Mouse (Mus musculus) layer of hippocampus, postnatal 14 days (tissue): ENCODE measurements at regions not wholly inside any gene's neighbourhood (a gene's known extent, or its start where the extent isn't known, plus 50 kb on each side); places are given as distances from the start of the nearest gene placed in this dataset.

Source experiments
- DNase-seq, 2 experiments: peaks; one replicate each; pipeline ENCODE4 v3.0.0; 2021 to 2022; ENCODE audit warnings: low spot score in 2 of 2, mixed read lengths in 1 of 2

DNA sequence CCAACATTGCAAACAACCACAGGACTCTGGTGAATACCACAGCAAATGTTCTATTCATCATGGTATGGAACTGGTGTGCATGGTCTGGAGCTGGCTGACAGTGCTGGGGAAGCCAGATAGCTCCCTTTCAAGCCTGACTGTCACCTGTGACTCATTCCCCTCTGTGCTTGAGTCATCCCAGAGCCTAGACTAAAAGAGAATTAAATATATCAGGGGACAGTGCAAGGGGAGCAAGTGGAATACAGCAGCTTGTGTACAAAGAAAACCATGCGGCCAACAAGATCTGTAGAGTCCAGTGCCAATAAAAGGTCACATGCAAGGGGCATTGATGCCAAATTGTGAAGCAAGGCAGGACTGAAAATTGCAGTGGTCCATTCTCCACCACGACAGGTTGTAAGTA, 117.7 kb downstream of the Pah start:
- DNase-seq: no peak

DNA sequence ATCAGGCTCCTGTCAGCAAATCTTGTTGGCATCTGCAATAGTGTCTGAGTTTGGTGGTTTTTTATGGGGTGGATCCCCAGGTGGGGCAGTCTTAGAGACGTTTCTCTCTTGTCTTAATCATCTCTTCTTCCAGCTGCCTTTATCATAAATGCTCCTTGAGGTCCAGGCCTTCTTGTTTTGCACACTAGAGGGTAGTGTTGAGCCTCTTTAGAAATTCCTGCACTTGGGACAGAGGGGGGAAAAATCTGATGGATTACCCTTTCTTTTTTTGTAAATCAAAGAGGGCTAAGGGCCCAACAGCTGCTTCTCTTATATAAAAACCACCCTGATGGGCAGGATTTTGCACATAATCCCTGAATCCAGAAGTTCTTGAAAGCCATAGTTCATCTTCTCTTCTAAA, 127.5 kb downstream of the Pah start:
- DNase-seq: peak in 1 of 2 experiments; percentile 50

DNA sequence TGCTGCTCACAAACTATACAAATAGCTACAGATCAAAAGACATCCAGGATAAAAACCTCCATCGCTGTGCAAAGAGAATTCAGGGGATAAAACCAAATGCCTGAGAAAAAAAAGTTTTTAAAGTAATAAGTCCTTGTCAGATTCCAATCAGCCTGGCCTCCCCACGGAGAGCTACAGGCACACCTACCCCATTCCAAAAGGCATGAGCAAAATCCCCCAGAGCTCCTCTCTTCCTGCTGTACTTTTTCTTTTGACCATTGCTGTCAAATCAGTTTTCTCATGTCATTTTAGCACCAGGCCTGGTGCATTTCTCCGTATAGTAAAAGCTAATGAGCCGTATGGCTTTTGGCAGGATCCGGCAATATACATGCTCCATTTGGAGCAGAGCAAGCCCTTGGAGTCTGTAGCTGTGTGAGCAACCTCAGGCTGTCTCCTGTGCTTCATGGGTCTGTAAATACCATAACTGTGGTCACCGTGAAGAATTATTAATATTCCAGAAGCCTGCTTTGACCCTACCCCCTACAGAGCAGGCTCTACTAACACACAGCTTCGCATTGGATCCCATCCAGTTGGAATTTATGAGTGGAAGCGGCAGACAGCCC, 130.6 kb downstream of the Pah start:
- DNase-seq: no peak

DNA sequence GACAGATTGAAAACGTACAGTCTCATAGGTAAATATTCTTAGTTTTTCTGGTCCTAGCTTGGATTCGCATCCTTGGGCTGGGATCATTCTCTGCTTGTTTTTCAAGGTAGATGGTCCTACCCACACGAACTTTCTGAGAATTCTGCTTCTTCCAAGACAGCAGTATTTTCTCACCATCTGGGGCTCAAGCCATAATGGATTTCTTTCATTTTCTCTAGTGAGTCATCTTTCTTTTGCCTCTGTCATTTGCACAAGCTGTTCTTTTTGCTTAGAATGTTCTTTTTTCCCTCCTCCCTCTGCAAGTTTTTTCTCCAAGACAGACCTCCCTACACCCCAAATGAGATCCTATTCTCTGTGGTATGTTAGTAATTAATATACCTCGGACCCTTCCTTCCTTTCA, 132.5 kb downstream of the Pah start:
- peak in 1 of 2 experiments; percentile 28 for DNase-seq

DNA sequence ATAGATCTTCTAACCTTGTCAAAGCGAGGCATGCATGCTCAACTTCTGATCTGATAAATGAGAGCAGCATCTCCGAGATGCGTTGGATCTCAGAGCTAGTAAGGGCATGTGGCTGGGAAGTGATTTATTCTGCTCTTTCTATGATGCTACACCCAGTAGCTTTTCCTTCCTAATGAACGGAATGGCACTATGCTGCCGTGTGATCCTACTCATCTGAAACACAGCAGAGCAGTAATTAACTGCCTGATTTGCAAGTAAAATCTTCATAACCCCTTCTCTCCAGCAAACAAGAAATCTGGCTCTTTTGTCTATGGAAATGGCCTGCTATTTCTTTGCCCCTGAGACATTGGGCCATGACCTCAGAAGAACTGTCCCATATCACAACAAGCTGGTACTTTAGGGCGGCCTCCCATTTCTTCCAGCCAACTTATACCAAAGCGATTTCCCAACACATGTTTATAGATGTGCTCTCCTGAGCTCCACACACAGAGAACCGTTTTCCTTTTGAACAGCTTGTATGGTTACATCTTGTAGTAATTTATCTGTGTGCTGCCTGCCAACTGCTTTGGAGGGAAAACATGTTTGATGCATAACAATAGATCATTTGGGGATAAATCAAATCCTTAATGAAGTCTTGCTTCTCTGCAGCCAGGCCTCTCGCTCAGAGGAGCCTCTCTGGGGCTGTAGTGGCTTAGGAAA, 144.6 kb downstream of the Pah start:
- DNase-seq: peak in 1 of 2 experiments; percentile 34

DNA sequence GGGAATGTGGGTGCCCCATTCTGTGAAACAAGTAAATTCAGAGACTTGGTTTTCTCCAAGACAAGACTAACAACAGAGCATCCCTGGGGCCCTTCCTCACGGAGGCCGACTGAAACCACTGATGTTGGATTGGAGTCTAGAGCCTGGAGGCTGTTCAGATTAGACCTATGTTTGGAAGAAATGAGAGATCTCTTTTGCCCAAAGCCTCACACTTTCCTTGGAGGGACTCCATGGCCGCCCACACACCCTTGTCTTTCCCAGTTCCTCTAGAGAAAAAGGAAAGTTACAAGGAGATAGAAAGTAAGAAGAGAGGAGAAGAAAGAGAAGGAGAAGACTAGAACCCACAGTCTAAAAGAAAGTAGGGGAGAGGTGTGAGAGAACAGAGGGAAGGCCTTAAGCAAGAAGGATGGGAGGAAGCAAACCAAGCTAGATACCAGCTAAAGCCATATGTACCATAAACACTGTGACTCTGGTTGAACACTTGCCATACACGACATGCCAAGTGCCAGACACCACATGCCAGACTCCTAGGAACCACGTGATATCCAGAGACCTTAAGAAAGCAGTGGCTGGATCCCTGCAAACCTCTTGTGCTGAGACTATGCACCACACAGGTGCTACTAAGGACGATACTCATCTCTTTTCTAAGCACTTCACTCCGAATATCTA, 145.3 kb downstream of the Pah start:
- DNase-seq: no peak

DNA sequence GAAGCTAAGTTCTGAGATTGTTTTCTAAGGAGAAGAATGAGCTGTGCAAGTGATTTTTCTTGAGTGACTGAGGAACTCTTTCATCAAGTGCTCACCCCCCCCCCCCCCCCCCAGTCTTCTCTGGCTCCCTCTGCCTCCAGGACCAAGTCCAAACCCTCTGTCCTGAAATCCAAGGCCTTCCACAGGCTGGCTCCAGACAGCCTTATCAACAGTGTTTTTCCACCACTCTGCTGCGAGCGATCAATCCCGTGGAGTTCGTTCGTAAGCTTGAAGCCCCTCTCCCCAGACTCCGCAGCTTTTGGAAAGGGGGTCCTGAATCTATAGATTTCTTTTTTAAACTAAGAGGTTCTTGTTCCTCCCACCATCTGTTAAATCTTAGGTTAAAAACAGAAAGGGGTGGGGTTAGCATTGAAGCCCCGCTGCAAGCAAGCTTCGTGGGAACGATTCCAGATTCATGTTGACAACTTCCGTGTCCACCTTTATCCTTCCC, 146.1 kb downstream of the Pah start:
- DNase-seq: no peak

DNA sequence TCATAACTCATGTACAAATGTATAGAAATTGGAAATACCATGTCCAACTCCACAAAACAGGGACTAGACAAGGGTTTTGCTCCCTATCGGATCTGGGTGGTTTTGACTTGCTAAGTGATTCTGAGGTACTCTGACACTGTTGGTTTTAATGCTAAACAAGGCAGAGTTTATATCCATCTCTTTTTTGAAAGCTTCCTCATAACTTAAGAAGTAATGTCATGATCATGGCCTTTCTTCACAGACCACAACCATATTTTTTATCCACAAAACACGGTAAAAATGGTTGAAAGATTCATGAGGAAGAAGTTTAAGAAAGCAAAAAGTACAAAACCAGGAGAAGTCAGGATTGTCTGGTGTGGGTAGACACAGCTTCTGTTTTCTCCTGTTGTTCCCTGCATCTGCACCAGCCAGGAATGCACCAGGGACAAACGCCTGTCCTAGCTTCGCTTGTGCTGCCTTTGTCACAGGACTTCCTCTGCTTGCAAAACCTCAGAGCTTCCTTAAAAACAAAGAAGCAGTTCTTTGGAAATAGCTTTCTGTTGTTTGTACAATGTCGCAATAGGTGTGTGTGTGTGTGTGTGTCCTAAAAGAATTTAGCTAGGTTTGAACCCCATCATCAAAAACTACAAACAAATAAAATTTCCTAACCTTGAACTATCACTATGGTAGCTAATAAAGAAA, 153.3 kb downstream of the Pah start:
- no peak for DNase-seq

DNA sequence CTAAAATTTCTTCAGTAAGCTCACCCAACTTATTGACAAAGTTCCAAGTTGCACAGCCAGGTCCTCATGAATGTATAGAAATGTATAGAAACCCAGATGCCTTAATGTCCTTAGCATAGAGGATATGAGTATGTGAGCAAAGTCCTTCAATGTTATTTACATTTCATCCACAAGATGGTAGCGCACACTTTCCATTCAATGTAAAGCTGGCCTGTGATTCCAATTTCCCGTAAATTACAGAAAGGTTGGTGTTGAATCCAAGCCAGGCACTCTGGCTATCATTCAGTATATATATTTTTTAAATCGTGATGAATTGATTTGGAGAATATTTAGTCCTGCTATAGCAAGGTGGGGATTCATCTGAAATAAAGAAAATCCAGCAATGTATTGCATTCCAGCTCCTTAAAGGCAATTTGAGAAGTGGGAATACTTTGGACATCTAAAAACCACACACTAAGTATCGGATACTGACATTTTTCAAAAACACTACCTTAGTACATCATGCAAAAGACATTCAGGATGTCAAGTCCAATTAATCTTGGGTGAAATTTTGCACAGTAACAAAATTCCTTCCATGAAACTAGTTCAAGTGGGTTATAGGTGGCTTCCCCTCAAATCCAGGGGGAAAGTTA, 154.6 kb downstream of the Pah start:
- no peak for DNase-seq

DNA sequence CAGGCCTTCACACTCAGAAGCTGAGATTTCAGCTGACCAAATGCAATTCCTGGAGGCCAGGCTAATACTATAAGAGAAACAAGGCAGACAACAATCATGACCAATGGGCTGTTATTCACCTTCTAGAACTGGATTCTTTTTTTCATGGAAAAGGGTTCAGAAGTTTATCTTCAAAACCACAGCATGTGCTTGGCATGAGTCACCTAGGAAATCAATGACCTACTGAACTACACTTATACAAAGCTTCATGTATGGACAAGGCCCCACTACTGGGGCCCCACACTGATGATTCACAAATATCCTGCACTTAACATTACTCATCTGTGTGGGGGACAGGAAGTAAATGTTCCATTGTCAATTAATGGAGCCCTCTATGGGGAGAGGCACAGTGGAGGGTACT, 157.4 kb downstream of the Pah start:
- no peak for DNase-seq

DNA sequence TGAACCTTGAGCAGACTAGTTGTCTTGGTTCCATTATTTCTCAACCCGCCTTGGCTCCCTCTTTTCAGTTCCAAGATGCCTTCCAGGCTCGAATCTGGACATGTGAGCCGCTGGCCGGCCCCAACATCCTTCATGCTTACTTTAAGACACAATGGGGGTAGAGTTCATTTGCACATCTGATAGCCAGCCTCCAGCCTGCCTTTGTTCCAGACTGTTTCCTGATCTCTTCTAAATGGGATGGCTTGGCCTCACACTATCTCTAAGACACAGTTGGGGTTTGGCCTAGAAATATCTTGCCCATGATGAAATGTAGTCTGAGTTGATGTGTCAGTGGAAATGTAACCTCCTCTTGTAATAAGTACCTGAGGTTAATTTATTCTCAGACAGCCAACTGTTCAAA, 164.7 kb downstream of the Pah start:
- no peak for DNase-seq

DNA sequence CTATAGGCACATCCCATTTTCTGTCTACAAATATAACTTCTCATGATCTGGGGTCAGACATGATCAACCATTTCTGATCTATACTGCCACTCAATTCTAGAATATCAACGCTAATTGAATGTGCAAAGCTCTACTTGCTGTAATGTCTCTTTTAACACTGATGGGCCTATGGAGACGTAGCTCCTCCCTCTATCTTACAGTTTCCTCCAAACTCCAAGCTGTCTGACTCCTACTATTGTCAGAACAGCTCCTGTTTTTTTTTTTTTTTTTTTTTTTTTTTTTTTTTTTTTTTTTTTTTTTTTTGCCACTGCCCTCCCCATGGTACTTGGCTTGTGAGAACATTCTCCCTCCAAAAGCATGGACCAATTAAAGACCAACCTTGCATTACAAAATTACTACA, 165.2 kb downstream of the Pah start:
- no peak for DNase-seq

DNA sequence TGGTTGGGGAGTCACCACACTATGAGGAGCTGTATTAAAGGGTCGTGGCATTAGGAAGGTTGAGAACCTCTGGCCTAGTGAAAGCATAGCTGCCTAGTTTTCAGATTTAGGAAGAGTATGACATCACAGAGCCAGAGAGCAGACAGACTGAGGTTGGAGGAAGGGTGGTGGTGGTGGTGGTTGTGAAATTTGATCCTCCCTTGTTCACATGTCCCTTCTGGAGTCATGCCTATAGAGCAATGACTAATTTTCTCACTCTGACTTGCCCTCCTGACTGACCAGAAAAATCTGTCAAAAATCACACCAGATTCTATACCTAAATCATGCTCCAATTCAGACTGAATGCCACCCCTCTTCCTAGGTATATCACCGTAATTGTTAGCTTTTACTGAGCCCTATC, 166.2 kb downstream of the Pah start:
- no peak for DNase-seq

DNA sequence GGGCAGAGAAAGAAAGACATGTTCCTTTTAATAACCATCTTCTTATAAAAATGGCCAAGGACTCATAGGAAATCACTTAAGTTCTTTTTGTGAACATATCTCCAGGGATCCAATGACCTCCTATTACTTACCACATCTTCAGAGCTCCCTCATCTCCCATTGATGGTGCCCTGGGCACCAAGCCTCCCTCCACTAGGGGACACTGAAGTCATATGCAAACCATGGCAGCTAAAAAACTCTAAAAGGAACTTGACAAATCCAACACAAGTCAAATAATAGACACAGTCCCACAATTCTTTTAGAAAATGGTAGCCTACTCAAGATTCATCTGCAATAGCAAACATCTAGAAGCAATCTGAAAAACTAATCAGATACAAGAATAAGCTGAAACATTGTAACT, 167.2 kb upstream of the Igf1 start:
- peak in 1 of 2 experiments; percentile 15 for DNase-seq

DNA sequence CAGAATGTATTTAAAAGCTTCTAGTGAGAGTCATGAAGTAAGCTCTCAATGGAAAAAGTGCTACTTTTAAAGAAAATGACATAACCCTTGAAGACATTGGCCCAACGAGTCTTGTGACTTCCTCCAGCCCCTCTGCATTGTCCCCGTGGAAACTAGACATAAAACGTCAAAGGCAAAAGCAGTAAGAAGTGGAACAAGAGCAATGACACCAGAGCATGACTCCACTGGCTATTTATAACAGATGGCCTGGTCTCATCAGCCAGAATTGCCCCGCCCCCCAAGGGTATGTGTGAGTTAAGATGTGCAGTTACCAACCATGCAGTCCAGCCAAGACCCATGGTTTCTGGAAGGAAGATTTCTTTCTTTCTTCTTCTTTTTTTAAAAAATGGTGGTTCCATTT, 161.6 kb upstream of the Igf1 start:
- no peak for DNase-seq

DNA sequence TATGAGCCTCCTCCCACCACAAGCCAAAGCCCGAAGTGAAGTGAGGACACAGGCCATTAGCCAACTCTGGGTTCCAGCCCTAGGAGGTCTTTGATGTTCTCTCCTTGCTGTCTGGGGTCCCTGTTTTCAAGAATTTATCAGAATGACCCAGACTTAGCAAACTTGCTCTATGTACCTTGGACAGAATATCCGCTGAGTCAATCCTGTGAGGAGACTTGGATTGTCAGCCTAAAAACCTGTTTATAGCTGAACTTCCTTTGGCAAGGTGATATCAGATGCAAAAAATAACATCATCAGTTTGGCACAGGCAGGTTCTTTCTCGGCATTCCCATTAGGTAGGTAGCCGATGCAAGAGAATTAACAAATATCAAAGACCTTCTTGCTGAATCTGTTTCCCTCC, 146.9 kb upstream of the Igf1 start:
- no peak for DNase-seq

DNA sequence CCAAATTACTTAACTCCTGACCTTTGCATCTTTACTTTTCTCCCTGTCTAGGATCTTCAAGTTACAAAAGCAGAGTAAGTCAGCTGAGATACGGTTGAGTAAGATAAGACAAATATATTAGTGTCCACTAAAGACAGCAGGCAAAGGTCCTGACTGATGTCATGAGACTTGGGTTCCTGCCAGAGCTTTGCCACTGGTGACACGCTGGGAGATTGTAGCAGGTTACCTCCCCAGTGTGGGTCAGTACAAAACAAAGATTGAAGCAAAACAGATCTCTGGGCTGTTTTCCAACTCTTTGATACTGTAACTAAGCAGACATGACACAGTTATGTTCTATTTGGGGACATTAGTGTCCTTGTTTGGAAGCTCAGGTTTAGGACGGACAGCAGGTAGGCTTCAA, 146.3 kb upstream of the Igf1 start:
- DNase-seq: no peak

DNA sequence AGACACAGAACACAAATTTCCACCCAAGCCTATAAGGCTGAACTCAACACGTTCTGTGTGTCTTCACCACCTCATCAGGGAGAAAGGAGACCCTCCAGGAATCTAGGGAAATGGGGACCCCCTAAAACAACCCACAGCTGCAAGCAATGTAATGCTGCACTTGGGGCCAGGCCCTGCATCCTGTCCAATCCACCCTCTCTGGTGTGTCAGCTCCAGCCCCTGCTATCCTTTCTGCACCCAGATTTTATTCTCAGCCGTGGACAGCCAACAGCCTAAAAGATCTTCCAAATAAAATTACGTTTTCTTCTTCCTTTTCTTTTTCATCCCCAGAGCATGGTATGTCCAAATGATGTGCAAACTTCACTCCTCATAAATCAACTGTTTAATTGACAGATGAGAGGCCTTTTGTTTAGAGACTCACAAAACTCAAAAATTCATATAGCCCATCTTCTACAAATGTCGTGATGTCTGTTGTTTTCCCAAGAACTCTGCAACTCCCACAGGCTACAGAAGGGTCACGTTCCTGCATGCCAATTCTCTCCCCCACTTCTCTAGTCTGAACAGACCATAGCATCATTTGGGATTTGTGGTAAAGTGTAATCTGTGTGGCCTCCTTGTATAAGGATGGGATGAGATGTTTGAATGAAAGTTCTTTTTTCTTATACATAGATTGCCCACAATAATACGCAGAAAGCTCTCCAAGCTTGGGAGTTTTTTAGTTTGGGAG, 142.0 kb upstream of the Igf1 start:
- peak in 1 of 2 experiments; percentile 12 for DNase-seq

DNA sequence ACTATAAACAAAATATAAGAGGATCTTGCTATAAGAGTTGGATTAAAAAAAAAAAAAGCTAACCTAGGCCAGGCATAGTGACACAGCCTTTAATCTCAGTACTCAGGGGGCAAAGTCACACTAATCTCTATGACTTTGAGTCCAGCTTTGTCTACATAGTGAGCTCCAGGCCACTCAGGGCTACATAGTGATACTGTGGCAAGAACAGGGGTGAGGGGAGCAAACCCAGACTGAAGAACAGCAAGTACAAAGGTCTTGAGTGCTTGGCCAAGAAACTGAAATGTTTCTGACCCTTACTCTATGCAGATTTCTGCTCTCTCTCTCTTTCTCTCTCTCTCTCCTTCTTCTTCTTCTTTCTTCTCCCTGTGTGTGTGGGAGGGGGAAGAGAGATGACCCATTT, 140.9 kb upstream of the Igf1 start:
- DNase-seq: no peak

DNA sequence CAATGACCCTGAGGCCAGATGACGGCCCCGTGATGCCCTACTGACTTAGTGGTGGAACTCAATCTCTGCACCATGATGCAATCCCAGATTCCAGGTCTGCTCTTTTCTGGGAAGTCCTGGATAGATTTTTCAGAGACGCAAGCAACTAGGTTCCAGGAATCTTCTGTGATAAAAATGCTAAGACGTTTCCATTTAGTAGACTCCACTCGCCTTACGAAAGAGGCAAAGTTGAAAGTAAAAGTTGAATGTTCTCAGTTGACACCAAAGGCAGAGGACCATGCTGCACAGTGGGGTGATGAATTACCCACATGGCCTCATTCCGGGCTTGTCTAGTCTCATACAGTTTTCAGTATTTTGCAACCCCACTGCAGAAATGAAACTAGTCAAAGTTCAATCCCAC, 139.6 kb upstream of the Igf1 start:
- DNase-seq: no peak

DNA sequence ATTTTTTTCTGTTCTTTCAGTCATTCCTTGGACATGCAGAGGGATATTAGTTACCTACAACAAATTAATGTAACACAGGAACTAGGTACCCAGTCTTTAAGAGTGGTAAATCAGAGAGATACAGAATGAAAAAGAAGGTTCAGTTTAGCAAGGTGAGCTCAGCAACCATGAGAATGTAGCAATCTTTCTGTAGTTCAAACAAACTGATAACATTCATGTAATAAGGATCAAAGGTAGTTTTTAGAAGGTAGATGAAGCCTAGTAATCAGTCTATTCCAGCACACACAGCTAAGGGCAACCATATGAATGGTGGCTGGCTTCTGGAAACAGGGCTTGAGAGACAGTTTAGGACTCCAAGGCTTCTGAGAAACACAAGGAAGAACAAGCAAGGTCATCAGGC, 138.1 kb upstream of the Igf1 start:
- DNase-seq: no peak
